Mouse (Mus musculus) monocyte, adult 2 months (primary cell): ENCODE data around the gene Gstt2.
"Not testable (repeated sequence)": the region's sequence is repeated elsewhere in the genome, so short reads cannot be mapped to it uniquely, and the experiment has no call there.

Experiments used
- DNase-seq, 2 experiments: peaks; one replicate each; pipeline ENCODE4 v3.0.0; 2022; ENCODE audit warnings: low spot score in 2 of 2, low read depth in 1 of 2

The Gstt2 gene

DNA sequence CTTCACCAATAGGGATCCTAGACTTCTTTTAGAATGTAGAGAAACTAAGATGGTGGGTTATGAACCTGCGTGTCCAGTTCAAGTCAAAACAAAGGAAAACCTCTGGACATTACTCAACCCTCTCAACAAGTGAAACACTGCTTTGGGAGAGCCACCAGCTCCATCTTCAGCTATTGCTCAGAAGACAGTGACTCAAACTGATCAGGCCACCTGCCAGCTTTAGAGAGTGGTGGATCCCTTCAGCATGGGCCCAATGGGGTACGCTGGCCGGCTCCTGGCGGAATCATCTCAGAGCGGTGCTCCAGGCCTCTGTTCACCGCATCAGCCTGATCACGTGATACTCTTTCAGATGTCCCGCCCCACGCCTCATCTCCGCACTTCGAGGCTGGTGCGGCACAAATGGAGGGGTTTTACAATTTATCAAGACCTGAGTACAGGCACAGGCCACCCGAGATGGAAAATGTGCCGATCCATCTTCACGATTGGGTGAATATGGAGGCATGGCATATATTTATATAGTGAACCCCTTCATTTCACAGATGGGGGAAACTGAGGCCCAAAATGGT lies 18.3 kb upstream of the Gstt2 start:
- DNase-seq, result no peak

GRCm38 (mm10) chr10:75854791-75855190 lies 17.6 kb upstream of the Gstt2 start:
- no peak for DNase-seq

GRCm38 (mm10) chr10:75854096-75854495 lies 16.9 kb upstream of the Gstt2 start:
- DNase-seq, result no peak

- peak in 1 of 2 experiments; percentile 69 for DNase-seq
Measured at GRCm38 (mm10) chr10:75853452-75853851, 16.2 kb upstream of the Gstt2 start.

- DNase-seq, result no peak
Measured at GRCm38 (mm10) chr10:75852539-75853125, 15.4 kb upstream of the Gstt2 start.

- DNase-seq, result no peak
Measured at GRCm38 (mm10) chr10:75851681-75852080, 14.5 kb upstream of the Gstt2 start.

- no peak for DNase-seq
Measured at GRCm38 (mm10) chr10:75851076-75851475, 13.9 kb upstream of the Gstt2 start.

- no peak for DNase-seq
Measured at GRCm38 (mm10) chr10:75848382-75848781, 11.2 kb upstream of the Gstt2 start.

DNA sequence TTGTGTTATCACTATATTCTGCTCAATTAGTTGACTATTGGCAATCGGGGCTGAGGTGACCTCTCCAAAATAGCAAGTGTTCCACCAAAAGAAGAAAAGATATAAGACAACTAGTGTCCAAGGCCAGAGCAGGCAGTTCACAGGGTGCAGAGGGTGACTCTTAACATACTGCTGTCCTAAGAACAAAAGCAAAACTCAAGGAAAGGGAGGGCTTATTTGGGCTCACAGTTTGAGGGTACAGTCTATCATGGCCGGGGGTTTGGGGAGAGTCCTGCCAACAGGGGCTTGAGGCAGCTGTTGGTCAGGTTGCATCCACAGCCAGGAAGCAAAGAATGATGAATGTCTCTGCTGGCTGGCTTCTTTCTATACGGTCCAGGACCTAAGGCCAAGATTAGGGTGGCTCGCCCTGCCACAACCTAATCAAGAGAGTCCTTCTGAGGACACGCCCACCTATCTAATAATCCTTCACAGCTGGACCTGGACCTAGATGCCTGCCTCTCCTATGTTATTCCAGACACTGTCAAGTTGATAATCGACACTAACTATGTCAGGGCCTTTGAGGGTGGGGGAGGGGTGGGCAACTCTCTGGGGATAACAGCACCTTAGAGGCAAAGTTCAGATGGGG lies 8.2 kb upstream of the Gstt2 start:
- no peak for DNase-seq

GRCm38 (mm10) chr10:75844800-75845199 lies 7.6 kb upstream of the Gstt2 start:
- DNase-seq, result no peak

GRCm38 (mm10) chr10:75843898-75844297 lies 6.7 kb upstream of the Gstt2 start:
- DNase-seq, result not testable (repeated sequence)

- no peak for DNase-seq
Measured at GRCm38 (mm10) chr10:75839092-75839491, 1.9 kb upstream of the Gstt2 start.

DNA sequence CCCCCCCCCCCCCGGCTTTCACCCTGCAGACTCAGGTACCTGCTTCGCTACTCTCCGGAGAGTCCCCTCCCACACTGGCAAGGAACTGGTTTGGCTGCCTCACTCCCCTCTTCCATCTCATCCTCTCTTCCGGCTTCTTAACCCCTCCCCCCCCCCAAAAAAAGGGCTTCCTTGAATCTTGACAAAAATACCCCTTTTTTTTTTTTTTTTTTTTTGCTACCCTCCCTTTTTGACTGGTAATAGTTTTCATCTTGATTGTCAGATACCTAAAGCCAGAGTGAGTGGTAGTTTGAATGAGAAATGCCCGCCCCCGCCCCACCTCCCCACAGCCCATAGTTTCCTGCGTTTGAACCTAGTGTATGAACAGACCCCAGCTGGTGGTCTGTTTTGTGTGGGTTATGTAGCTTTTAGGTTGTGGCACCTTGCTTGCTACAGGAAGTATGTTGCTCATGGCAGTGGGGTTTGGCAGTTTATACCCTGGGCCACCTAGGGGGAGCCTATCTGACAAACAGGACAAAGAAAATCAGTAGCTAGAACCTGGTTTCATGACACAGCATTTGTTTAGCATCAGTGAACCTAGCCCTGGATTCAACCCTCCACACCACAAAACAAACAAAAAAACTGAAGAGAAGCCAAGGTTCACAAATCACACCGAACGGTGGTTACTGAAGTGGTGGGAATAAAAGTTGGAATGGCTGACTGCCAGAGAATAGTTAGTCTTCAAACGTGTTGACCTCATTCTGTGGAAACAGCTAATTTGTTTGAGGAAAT lies 1.3 kb downstream of the Gstt2 start:
- DNase-seq, result no peak

DNA sequence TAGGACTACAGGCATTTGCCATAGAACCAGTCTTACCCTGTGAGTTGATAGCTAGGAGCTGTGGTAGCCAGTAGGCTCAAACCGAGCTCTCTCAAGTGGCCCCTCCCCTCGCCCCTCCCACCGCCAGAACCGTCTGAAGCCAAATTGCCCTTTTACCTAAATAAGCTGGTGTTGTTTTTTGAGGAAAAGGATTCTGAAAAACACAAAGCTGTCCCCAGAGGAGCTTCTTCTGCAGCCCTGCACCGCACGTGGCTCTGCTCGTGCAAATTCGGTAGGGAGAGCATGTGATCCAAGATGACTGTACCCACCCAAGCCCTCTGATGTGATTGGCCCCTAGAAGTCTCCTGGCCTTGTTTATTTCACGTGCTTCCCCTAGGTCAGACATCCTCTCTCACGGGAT lies 1.9 kb downstream of the Gstt2 start:
- DNase-seq, result peak in 1 of 2 experiments; percentile 44

DNA sequence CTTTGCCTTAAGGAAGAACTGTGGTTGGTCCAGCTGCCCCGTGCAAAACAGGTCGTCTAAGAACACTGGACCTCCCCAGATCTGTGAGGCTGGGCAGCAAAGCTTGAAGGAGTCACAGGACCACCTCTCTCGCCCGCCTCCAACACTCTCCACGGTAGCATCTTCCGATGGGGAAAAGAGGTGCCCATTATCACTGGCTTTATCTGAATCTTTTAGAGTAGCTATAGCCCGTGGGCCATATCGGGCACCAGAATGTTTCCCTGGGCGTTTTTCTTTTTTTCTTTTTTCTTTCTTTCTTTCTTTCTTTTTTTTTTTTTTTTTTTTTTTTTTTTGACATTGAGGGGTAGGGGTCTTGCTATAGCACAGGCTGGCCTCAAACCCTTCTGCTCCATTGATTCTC lies 2.5 kb downstream of the Gstt2 start:
- no peak for DNase-seq

GRCm38 (mm10) chr10:75834250-75834649 lies 3.0 kb downstream of the Gstt2 start:
- DNase-seq, result peak in 1 of 2 experiments; percentile 30

DNA sequence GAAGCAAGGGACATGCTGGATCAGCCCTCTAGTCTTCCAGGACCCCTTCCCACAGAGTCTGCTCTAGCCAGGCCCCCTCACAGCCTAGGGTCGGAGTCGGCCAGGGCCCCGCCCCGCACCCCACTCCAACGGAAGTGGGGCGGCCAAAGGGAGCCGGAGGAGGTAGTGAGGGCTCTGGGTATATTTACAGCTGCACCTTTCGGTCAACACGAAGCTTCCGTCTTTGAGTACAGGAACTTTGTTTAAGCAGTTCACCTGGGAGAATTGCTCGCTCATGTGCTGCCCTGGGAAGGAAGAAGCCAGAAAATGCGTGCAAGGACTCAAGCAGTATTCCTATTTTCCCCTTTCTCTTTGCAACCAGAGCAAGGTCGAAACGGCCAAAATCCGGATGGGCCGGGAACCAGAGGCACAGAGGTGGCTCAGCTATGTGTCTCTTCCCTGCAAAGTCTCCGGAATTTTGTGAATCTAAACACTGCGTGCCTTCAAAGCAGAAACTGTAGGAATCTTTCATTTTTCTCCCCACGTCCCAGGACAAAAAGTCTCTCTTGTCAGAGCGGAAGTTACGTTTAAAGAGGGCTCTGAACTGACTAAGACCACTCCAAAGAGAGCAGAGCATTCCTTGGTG lies 3.7 kb downstream of the Gstt2 start:
- no peak for DNase-seq

GRCm38 (mm10) chr10:75832272-75832895 lies 4.8 kb downstream of the Gstt2 start:
- DNase-seq, result peak in 1 of 2 experiments; percentile 25

DNA sequence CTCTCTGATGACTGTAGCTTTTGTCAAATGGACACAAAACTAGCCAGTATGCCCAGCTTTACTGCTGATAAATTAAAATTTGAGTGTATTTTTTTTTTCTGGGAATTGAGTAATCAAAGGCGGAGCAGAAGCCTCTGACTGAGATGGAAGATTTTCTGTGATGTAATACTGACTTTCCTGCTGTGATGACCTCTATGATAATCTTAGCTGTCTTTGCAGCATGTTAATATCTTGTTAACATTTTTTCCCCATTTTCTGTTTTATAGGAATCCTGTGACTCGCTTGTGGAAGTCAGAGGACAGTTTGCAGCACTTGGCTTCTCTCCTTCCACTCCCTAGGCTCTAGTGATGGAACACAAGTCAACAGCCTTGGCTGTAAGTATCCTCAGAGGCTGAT lies 7.0 kb downstream of the Gstt2 start:
- no peak for DNase-seq

GRCm38 (mm10) chr10:75829529-75830274 lies 7.5 kb downstream of the Gstt2 start:
- no peak for DNase-seq
